Mouse (Mus musculus) kidney, adult 11 months (tissue): ENCODE results near the gene Macrod1.

Experiments used
- DNase-seq: peaks from one replicate; pipeline ENCODE4 v3.0.0; 2022

The Macrod1 gene

GRCm38 (mm10) chr19:7204898-7205297 lies 148.3 kb downstream of the Macrod1 start:
- DNase-seq = no peak

GRCm38 (mm10) chr19:7205326-7205725 lies 148.7 kb downstream of the Macrod1 start:
- DNase-seq = no peak

GRCm38 (mm10) chr19:7205753-7206736 lies 149.4 kb downstream of the Macrod1 start, which contains the start of gene Otub1:
Otub1 (minus strand) TSS chr19:7206316.
- peak; percentile 94 for DNase-seq

- DNase-seq = no peak
Measured at GRCm38 (mm10) chr19:7209907-7210646, 153.5 kb downstream of the Macrod1 start.

- no peak for DNase-seq
Measured at GRCm38 (mm10) chr19:7212216-7212615, 155.6 kb downstream of the Macrod1 start.

- no peak for DNase-seq
Measured at GRCm38 (mm10) chr19:7213010-7213409, 156.4 kb downstream of the Macrod1 start.

GRCm38 (mm10) chr19:7214484-7214883 lies 157.9 kb downstream of the Macrod1 start:
- peak; percentile 25 for DNase-seq

- peak; percentile 99 for DNase-seq
Measured at GRCm38 (mm10) chr19:7217162-7217925, 160.7 kb downstream of the Macrod1 start, which contains the start of gene Cox8a. Cox8a (minus strand) TSS chr19:7217616.

- no peak for DNase-seq
Measured at GRCm38 (mm10) chr19:7217926-7218267, 161.3 kb downstream of the Macrod1 start.

GRCm38 (mm10) chr19:7218753-7219152 lies 162.1 kb downstream of the Macrod1 start:
- DNase-seq = peak; percentile 5

- no peak for DNase-seq
Measured at GRCm38 (mm10) chr19:7222196-7222595, 165.6 kb downstream of the Macrod1 start.

- no peak for DNase-seq
Measured at GRCm38 (mm10) chr19:7223488-7223887, 166.9 kb downstream of the Macrod1 start.

- DNase-seq = peak; percentile 27
Measured at GRCm38 (mm10) chr19:7224253-7224652, 167.6 kb downstream of the Macrod1 start.

- peak; percentile 54 for DNase-seq
Measured at GRCm38 (mm10) chr19:7225096-7225690, 168.6 kb downstream of the Macrod1 start.

- DNase-seq = peak; percentile 72
Measured at GRCm38 (mm10) chr19:7226511-7226914, 169.9 kb downstream of the Macrod1 start.

GRCm38 (mm10) chr19:7234537-7235221 lies 178.1 kb downstream of the Macrod1 start:
- peak; percentile 73 for DNase-seq

GRCm38 (mm10) chr19:7235461-7235860 lies 178.9 kb downstream of the Macrod1 start:
- no peak for DNase-seq

- DNase-seq = peak; percentile 60
Measured at GRCm38 (mm10) chr19:7236011-7236410, 179.4 kb downstream of the Macrod1 start.

GRCm38 (mm10) chr19:7236742-7237141 lies 180.1 kb downstream of the Macrod1 start:
- no peak for DNase-seq

- no peak for DNase-seq
Measured at GRCm38 (mm10) chr19:7239574-7239973, 183.0 kb downstream of the Macrod1 start.

GRCm38 (mm10) chr19:7240291-7240690 lies 183.7 kb downstream of the Macrod1 start:
- no peak for DNase-seq
